Mouse (Mus musculus) gastrocnemius, adult 18-20 months (tissue): Measurements from ENCODE around the gene Hsf5. TPM values are rescaled to one million over a fixed set of nuclear protein-coding genes. Genes with fewer than 3 reads are reported as not detected.

ENCODE experiments used
- DNase-seq: peaks from one replicate; pipeline ENCODE4 v3.0.0; 2021; ENCODE audit warnings: low spot score
- total RNA-seq, 2 experiments: library from RNA; stranded (reverse); gene quantifications; 2 replicates each; pipeline ENCODE4 v1.2.3; 2021

The Hsf5 gene
- total RNA-seq, 2 experiments from 2014 or later, result not detected

GRCm38 (mm10) chr11:87639206-87639605, 22.2 kb downstream of the Hsf5 start:
- peak; percentile 29 for DNase-seq

DNA sequence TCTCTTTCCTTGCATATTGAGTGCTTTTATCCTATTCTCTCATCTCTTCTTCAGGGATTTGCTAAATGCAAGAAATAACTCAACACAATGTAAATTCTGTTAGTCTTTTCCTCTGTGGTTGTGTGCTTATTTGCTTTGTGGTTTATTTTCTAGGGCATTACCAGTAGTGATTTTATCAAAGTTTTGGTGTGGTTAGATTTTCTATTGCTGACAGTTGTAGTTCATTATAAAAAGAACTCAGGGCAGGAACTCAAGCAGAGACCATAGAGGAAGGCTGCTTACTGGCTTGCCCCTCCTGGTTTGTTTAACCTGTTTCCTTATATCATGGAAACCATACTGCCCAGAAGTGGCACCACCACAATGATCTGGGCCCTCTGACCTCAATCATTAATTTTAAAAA, 25.9 kb downstream of the Hsf5 start:
- DNase-seq, result no peak

GRCm38 (mm10) chr11:87654693-87655092, 37.7 kb downstream of the Hsf5 start:
- DNase-seq, result no peak

GRCm38 (mm10) chr11:87659216-87659615, 42.3 kb downstream of the Hsf5 start:
- DNase-seq, result no peak

GRCm38 (mm10) chr11:87662407-87662806, 45.4 kb downstream of the Hsf5 start, which contains the start of gene Rnf43:
TSS of gene Rnf43 (plus strand) at chr11:87662722.
- DNase-seq, result peak; percentile 81

DNA sequence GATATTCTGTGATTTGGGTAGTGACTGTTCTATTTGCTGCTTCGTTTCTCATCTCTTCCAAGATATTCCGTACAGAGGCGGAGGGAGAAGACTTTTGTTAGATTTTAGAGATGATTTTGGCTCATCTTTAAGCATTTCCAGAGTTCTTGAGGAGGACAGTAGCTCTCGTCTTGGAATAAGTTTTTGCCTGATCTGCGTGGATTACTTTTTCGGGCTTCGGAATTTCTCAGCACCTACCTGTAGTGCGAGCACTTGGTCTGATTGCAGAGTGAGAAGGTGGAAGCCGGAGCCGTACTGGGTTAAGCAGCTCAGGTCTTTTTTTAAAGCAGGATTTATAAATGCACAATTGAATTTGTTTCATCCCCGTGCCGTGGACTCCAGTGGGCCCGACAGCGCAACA, 45.9 kb downstream of the Hsf5 start:
- no peak for DNase-seq

- DNase-seq, result no peak
Observed at GRCm38 (mm10) chr11:87663948-87664347, 47.0 kb downstream of the Hsf5 start.

GRCm38 (mm10) chr11:87664521-87664920, 47.6 kb downstream of the Hsf5 start:
- DNase-seq, result no peak

DNA sequence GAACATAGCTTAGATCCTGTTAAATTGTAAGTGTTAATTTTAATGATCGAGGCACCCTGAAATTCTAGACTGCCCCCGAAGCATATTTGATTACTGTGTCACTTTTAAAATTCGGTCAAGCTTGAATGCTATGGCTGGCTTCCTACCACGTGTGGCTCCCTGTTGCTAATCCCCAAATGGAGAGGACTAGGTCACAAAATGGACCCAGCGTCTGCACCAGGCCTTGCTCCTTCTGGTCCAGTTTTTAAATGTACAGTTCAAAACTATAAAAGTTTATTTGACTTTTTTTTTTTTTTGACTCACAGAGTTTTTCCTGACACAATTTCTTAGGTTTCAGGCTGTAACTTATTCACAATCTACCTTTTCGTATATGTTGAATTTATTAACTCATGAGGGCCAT, 48.3 kb downstream of the Hsf5 start:
- no peak for DNase-seq

DNA sequence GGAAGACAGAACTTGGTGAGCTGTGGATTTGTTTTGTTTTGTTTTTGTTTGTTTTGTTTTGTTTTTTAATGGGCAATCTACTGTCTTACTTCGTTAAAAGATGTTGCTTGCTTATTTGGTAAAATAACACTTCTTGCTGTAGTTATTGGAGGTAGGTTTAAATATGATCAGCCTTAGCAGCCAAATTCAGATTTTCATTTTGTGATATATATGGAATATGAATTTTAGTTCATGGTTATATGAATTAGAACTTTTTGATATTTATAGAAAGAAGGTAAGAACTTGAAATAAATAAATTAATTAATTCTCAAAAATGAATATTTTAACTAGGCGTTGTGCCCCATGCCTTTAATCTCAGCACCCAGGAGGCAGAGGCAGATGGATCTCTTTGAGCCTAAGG, 48.7 kb downstream of the Hsf5 start:
- DNase-seq, result no peak

DNA sequence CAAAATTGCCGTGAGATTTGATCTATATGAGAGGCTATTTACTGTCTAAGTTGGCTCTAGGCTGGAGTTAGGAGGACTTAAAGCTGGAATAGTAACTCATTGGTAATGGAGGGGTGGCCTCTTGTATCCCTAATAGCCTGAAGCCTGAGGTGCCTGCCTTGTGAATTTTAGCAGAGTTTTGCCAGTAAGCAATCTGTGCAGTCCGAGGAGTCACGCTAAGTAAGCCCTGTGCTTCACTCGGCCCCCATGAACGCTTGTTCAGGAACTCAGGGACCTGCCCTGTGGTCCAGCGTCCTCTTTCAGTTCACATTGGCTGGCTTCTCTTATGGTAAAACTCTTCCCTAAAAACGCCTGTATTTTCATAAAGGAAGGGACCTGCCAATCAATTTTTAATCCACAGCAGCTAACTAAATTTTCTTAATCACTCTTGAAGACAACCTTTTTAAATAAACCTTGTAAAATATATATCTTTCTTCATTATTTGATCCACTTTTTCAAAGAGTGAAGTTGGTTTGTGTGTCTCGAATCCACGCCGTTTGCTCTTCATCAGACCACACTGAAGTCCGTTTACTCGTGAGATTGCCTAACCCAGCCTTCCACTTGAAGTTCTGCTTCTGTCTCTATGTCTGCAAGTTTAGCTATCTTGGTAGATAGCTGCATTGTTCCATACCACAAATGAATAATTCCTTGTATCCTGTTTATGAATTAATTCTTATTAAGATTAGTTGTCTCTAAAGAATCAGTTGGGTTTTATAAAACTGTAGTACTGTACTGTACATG, 49.5 kb downstream of the Hsf5 start:
- no peak for DNase-seq

- no peak for DNase-seq
Observed at GRCm38 (mm10) chr11:87667107-87668090, 50.4 kb downstream of the Hsf5 start.

DNA sequence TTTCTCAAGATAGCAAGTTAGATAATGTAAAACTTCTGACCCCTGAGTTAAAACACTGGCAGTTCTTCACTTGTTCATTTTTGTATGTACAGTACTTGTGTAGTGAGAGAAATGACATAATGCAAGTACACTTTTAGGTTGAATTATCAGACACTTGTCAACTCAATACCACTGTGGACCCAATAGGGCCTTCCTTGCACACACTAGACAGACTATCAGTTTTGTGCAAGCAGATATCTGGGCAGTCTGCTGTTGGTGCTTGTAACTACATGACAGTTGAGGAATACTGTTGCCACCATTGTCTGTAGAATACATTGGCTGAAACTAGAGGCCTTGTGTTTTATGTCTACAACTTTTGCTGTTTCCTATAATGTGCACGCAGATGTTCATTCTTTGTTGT, 56.3 kb downstream of the Hsf5 start:
- DNase-seq, result no peak

DNA sequence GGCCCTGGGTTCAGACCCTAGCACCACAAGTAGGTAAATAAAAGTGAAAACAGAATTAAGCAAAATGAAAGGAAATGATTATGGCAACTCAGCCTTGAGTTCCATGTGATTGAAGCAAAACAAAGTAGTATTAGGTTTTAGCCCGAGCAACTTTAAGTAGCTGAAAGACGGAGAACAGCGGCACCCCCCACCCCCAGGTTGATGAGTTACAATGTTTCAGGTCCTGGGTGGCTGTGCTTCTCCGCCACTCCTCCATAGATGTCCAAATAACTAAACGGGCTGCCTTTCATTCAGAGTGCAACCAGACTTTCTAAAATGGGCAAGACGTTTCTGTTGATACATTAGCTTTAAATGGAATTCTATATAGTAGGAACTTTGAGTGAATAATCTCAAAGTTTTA, 58.6 kb downstream of the Hsf5 start:
- no peak for DNase-seq

DNA sequence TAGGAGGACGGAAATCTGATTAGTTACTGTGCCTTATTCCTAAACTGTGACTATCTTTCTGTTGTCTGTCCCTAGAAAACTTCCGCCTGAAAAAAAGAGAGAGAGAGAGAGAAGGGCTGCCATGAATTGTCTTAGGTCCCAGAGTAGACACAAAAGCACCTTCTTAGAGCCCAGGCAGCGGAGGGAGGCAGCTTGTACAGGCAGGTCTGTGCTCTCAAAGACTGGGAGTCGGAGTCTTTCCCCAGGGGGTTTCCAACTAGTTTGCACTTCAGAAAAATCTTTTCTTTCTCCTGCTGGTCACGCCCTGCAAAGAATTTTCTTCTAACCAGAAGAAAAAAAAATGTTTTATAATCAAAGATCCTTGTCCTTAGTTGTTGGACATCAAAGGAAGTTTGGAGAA, 60.8 kb downstream of the Hsf5 start:
- no peak for DNase-seq

- no peak for DNase-seq
Observed at GRCm38 (mm10) chr11:87678545-87678944, 61.6 kb downstream of the Hsf5 start.

DNA sequence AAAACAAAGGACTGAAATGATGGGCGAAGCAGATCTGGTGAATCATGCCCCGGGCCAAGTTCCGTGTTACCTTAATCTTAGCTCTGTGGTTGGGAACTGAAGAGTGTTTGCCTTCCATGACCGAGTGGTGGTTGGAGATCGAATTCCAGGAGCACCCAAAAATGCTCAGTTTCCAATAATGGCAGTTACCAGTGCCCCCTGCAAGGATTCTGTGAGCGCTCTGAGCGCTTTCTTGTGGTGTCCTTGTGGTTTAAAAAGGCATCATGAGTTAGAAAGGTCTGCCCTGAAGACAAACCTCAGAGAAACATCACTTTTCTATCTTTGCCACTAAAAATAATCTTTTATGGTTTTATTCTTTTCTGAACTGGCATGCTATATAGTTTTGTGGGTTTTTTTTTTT, 62.0 kb downstream of the Hsf5 start:
- DNase-seq, result no peak

DNA sequence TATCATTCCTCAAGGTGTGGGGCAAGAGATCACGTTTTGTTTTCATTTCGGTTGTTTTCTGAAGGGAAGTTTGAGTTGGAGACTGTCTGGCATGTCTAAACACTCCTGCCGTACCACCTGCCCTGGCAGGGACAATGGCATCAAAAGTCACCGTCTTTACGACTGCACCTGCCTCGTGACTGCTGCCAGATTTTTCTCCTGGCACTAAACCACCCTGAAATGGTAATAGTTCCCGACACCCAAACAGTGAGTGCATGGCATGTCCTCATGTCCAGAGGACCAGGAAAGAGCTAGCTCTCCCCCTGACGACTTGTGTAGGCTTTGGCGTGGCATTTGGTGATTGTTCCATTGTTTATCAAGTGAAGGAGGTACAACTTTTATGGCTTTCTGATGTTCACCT, 63.8 kb downstream of the Hsf5 start:
- DNase-seq, result no peak

- no peak for DNase-seq
Observed at GRCm38 (mm10) chr11:87682096-87682495, 65.1 kb downstream of the Hsf5 start.

DNA sequence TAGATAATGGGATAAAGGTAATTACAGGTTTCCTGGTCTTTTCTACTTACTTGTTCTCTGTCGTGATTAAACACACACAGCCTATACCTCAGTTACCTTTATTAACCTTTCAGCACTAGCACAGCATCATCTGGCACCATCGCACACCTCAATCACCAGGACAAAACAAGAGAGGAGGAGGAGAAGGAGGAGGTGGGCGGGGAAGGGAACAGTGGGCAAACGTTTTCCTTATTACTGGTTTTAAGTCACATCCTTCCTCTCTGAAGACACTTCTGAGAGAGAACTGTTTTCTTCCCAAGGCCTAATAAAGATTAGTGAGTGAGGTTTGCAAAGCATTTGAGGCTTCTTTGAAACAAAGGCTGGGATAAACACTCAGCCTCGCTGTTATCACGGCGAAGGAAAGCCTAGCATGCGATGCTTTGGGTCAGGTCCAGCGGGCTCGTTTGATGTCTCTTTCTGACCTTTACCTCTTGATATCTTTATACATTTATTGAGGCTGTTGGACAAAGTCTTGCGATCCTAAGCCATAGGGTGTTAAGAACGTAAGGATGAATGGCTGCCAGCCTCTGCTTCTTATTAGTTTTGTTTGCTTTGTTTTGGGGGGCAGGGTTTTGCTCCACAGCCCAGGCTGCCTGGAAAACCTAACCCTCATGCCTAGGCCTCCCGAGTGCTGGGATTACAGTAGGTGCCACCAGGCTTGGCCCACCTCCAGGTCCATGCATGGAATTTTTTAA, 66.0 kb downstream of the Hsf5 start:
- no peak for DNase-seq

GRCm38 (mm10) chr11:87686407-87686806, 69.4 kb downstream of the Hsf5 start:
- no peak for DNase-seq
